Mouse (Mus musculus) Muller cell, postnatal 12 days (primary cell): ENCODE measurements around the gene Synrg.
A peak's percentile ranks its signal among the peaks of the same experiment; 100 is the strongest.

Source experiments
- DNase-seq: peaks from one replicate; pipeline ENCODE4 v3.0.0-alpha.2; 2015; ENCODE audit errors: inconsistent ontology term

Gene Synrg

DNA sequence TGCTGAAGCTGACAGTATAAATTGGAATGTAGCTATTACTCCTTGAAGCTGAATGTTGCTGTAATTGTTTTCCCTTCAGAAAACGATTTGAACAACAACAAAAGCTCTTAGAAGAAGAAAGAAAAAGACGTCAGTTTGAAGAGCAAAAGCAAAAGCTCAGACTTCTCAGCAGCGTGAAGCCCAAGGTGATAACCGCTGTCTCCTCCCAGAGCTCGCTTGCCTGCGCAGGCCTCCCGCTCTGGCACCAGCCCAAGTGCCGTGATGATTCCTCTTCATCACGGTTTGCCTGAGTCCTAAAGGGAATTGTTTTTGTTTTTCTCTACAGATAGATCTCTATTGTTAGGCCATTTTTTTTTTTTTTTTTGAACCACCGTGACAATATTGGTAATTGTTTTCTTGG, 17.1 kb downstream of the Synrg start:
- DNase-seq, result no peak

DNA sequence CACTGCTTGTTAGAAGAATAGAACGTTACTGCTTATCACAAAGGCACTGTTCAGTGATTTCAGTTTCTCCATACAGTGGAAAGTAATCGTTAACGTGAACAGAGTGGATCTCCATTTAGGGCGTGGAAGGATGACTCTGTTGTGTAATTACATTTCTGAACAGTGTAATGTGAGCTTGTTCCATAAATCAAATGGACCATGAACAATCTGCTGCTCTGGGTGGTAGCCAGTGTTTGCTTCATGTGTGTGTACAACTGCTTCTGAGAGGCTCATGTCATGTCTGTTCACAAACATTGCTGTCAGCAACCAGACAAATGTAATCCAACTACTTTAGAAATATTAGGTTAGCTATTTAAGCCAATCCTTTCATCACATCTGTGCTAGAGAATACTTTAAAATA, 27.5 kb downstream of the Synrg start:
- DNase-seq, result peak; percentile 50

DNA sequence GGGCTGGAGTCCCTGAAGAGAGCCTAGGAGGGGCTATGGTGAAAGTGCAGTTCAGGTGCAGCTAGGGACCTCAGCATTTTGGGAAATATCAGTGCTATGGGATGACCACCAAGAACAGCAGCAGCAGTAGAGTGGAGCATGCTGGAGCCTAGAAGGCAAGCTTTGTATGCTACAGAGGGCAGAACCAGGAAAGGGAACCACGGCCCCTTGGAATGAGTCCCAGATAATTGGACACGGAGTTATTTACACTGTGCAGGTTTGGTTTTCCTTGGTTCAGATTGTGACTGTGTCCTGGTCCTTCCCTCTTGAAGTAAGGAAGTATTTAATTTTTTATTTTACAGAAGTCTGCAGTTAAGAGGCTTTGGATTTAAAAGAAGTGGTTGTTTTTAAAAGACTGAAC, 29.2 kb downstream of the Synrg start:
- DNase-seq, result no peak

DNA sequence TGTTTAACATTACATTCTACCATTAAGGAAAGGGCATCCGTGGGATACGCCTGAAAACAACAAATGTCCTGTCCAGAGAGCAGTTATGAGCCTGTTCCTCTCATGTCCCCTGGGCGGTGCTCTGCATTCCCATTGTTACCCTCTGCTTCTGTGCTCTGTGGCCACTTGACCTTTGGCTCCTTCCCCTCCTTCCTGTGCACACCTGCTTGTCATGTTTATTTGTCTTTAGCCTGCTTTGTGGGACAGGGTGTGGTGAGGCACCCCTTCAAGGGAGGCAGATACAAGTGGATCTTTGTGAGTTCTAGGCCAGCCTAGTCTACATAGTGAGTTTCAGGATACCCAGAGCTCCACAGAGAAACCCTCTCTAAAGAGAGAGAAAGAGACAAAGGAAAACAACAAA, 30.3 kb downstream of the Synrg start:
- DNase-seq, result no peak

DNA sequence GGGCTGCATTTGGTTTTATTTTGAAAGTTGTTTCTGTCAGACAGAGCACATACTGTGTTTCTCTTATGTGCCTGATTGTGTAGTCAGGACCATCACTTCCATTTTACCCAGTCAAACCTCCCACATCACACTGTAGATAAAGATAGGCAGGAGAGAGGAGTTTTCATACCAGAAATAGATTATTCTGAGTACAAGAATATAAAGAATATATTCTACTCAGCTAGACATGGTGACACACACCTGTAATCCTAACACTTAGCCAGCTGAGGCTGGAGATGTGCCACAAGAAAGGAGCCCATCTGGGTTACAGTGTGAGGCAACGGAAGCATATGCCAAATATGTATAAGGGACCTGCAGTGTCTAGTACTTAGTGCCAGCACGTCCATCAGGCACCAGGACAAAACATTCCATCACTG, 31.3 kb downstream of the Synrg start:
- no peak for DNase-seq

DNA sequence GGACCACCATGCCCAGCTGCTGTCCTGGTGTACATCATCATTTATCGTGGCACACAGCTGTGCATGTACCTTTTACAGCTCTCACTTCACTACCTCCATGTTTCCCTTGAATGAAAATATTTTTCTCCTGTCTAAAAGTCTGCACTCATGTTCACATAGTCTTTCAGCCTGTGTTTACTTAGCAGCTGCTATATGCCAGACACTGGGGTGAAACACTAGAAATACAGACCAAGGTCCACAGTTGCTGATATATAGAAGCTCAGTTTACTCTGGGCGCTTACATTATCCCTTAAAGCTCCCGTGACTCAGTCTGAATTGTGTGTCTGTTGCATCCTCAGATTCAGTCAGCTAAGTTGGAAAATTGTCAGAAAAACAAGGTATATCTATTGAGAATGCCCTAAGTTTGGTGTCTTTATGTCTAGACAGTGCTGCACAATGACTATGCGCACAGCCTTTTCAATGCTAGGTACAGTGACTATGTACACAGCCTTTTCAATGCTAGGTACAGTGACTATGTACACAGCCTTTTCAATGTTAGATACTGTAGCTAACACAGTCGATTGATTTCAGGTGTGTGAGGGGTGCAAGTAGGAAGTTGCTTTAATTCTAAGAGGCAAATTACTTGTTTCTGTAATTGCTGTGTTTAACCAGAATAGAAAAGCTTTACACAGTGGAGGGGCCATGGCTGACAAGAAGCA, 33.1 kb downstream of the Synrg start:
- no peak for DNase-seq

DNA sequence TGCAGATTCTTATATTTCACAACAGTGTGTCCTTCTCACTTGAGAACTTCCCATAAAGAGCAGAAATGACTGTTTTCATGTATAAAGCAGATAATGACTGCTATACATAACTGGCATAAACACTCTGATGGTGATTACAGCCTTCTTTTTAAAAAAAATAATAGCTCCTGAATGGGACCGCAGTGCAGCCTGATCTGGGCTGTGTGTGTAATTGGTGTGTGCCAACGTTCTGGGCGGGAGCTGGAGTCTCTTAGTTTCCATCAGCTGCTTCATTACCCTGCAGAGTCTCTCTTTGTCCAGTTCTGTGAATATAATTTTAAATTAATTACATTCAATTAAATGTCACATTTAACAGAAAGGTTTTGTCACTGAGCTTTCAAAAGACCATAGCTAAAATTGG, 34.8 kb downstream of the Synrg start:
- DNase-seq, result no peak

DNA sequence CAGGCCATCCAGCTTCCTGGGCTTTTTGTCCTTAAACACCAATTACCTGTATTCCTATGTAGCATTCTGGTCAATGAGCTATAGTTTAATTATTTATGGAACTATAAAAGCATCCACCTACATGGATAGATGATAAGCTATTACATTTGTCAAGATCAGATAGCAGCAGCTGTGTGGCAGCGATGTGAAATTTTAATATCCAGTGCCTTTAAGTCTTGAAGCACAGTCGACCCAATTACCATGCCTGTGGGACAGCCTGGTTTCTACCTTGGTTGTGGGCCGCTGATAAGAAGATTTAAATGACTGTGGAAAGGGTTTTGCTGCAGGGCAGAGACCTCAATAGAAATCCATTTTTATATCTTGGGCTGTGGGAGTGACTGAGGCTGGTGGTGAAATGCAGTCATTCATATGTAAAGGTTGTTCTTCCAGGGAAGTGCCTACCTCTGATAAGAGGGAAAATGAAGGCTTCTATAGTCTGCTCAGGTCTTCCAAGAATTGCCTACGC, 35.2 kb downstream of the Synrg start:
- no peak for DNase-seq

DNA sequence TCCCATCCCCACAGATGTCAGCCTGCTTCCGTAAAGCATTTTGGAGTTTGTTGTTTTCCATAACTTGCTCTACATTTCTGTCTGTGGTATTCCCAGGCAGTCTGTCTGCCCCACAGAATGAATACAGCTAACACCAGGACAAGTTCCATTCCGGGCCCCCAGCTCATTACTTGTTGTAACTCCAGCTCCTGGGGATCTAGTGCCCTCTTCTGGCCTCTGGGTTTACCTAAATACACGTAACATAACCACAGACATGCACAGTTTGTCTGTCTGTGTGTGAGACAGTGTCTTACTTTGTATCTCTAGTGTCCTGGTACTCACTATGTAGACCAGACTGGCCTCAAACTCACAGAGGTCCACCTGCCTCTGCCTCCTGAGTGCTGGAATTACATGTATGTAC, 37.0 kb downstream of the Synrg start:
- no peak for DNase-seq

DNA sequence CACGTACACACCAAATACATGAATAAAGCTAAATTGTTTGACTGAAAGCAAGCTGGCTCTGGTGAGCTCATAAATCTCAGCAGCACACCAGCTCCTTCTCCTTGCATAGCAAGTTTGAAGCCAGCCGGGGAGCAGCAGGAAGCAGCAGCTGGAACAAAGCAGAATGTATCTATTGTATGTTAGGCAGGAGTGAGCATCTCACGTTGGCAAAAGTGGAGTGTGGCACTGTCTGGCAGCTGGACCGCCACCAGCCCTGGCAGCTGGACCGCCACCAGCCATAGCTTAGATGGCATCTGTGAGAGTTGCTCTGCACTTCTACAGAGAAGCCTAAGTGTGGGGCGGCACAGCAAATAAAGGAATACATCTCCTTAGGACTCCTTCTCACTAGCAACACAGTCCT, 39.8 kb downstream of the Synrg start:
- DNase-seq, result no peak

DNA sequence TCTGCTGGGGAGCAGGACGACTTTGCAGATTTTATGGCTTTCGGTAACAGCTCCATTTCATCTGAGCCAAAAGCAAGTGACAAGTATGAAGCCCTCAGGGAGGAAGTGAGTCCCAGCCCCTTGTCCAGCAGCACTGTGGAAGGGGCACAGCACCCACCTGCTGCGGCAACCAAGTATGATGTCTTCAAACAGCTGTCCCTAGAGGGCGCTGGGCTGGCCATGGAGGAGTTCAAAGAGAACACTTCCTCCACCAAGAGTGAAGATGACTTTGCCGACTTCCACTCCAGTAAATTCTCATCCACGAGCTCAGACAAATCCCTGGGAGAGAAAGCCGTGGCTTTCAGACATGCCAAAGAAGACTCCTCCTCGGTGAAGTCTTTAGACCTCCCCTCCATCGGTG, 44.8 kb downstream of the Synrg start:
- DNase-seq, result no peak

DNA sequence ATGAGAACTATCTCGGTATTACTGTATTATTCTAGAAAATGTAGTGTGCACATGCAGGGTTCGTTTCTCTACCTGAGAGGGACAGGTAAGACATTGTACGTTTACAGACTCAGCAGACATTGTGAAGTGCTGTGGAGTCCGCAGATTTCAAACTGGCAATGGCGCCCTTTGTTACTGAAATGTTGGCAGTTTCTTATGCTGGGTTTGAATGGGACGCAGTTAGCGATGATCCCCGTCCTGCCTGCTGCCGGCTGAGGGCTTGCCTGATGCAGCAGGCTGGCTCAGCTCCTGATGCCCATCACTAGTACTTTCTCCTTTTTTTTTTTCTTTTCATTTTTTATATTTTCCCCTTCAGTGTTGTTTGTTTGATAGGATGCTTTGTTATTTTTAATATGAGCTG, 46.2 kb downstream of the Synrg start:
- no peak for DNase-seq

DNA sequence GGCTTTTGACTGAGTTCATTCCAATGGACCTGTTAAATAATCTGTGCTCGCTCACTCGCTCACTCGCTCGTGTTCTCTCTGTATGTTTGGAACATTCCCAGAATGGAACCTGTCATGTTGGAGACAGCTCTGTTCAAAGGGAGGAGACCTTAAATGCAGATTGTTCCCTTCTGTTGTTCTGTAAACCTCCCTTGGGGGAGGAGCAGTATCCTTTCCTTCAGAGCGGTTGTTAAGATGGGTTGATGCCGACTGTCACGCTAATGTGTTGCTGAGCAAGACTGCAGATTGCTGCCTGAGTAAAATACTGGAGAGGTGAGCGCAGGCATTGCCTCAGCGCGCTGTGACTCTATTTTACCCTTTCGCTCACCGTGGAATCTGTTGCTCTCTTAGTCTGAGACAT, 46.8 kb downstream of the Synrg start:
- no peak for DNase-seq

DNA sequence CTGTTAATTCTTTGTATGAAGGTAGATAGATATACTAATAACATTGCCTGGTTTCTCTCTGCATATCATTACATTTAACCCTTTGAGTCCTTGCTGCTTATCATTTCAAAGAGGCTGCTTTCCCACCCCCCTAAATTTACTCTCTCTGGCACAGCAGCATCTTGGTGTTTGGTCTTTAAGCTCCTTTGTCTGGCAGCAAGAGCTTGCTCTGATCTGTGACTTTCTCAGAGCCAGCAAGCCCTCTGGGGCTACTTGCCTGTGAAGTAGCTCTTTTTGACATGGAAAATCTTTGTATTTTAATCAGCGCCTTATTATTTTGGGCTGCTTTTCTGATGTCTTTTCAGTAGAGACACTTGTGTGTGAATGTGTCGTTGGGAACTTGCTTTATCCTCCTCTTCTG, 47.3 kb downstream of the Synrg start:
- DNase-seq, result no peak

DNA sequence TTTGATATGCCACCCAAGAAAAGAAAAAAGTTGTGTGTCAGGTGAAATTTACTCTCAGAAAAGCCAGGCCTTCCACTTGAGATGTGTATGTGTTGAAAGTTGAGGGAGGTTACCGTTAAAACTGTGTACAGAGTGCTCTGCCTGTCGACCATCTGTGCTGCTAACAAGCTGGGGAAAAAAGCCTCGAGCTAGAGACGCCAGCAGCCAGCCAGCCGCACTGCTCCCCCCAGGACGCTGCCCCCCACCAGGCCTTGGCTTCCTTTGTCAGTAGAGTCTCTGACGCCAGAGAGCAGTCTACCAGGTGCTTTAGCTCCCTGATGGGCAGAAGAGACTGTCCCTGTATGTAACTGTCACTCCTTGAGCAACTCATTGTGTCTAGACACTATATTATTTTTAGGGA, 48.9 kb downstream of the Synrg start:
- DNase-seq, result peak; percentile 21

DNA sequence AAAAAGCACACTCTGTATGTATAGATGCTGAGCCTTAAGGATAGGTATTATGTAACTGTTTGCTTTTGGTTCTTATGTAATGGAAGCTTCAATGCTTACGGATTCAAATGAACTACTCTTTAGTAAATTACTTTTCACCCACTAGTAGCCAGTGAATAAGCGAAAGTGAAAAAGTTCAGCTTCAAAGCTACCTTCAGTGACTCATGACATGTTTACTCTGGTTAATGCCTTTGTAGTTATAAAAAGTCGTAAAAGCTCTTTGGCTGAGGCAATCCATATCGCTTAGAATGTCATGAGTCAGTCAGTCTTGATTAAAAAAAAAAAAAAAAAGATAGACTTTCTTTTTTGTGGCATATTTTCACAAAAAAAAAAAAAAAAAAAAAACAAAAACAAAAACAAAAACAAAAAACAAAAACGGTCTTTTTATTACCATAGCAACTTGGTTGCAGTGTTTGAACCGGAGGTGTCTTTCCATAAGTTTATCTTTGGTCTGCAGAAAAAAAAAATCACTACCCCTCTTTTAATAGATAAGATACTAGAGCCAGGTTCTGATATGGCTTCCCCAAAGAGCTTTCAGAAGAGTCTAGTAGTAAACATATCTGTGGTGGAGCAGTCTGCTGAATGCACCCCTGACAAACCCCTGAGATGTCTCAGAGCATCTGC, 52.0 kb downstream of the Synrg start:
- no peak for DNase-seq

DNA sequence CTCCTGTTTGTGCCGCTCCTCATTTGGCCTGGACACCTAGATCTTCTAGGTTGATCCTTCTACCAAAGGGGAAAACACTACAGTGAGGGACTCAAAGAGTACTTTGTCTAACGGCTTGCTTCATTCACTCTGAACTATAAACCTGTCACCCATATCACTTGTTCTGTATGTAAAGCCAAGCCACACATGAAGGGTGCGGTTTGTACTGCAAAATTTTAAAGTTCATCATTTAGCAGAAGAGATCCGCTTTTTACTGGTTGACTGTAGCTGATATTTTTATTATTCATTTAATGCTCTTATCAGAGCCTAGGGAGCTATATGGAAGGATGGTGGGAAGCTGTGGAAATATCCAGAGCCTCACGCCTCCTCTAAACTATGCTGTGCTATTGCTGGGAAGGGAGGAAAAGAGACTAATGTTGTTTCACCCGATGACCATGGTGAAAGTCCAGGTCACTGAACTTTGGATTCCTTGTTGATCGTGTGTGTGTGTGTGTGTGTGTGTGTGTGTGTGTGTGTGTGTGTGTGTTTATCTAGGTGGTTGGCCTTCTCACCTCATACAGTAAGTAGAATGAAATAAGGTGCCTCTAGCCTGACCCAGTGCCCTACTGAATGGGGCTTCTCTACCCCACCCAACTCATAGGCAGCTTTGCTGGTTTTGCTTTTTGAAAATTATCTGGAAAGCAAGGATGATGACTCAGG, 52.7 kb downstream of the Synrg start:
- DNase-seq, result no peak

DNA sequence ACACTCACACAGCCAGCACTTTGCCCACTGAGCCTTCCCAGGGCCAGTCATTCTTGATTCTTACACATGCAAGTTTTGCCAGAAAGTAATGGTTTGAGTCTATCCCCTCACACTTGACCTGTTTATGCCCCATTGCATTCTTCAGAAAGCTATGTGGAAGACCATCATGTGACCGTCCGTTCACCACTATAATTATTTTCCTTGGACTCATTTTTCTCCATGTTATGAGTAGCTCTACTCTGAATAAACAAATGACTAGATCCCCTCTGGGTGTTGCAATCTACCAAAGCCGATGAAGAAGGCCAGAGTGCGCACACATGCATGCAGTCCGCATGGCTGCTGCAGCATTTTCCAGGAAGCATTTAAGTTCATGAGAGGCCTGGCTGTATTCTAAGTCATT, 63.0 kb downstream of the Synrg start:
- no peak for DNase-seq

DNA sequence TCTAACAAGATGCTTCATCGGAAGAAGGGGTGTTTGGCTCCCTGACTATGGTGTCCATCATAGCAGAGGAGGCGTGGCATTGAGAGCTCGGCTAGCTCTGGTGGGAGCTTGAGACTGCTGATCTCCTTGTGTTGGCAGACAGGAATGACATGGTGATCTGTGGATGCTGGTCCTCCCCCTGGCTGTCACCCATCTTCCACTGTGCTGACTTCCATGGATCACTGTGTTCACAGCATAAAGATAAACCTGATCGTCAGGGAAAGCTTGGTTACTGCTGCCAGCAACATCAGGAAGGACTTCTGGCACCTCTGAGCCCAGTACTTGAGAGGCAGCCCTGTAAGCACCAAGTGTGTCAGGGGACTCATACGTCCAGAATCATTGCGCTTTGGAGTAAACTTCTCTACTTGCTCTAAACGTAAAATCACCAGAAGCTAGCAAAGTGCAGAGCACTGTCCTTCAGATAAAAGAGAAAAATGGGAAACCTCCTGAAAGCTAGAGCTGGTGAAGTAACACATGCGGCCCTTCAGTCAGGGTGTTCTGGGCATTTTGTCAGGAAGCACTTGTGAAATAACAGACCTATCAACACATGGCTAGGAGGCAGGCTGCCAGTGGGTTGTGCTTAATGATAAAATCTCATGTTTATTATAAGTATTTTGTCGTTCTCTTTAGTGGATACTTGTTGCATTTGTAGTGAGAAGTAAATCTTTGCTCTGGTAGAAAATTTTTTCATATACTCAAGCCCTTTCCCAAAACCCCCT, 64.2 kb downstream of the Synrg start:
- DNase-seq, result no peak

DNA sequence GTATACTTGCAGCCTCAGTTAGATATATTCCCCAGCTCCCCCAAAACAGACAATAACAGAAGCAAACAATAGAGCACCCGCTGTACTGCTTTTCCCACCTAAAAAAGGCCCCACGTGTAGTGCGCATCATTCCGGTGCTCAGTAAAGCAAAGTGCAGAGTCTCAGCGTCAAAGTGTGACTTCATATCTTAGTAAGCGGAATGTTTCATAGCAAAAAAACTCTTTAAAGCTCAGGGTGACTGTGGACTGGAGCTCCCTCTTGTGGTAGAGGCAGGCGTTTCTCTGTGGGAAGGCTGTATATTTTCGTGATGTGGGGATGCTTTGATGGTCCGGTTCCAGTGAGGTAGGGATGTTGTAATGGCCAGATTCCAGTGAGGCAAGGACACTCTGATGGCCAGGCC, 67.7 kb downstream of the Synrg start:
- no peak for DNase-seq

DNA sequence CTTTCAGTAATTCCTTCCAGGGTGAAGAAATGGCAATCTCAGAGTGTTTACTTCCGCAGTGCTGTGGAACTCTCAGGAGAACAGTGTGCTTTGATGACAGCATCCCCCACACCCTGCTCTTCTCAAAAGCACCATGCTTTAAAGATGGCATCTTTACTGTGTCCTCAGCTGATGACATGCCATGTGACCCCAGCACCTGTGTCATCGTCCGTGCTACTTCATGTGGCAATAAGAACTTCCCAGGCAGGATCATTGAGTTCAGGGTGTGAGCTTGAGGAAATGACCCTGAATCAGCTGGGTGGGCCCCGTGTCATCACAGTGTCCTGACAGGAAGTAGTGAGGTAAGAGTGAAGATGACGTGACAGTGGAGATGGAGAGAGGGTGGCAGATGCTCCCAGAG, 68.3 kb downstream of the Synrg start:
- DNase-seq, result no peak

DNA sequence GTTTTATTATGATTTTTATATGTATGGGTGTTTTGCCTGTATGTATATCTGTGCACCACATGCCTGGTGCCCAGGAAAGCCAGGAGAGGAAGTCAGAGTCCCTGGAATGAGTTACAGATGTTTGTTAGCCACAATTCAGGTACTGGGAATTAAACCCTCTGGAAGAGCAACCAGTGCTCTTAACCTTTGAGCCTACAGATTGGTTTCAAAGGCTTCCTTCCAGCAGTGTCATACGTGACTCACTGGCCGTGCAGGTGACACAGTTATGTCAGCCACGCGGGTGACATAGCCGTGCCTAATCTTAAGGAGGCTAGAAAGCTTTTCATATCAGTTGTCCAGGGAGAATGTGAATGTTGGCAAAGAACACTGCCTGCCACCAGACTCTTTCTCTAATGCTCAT, 69.4 kb downstream of the Synrg start:
- no peak for DNase-seq
